Mouse (Mus musculus) stomach, embryonic 14.5 days (tissue): Measurements from ENCODE around the gene Lin7c. TPM values are rescaled to one million over a fixed set of nuclear protein-coding genes. Genes with fewer than 3 reads are reported as not detected.

Experiments used
- ATAC-seq: fragments of 200-750 bp; cut with Nextera tagmentation; 2 replicates; pipeline ENCODE4 v1.8.0; 2017; ENCODE audit warnings: low read depth, moderate TSS enrichment; ENCODE audit not compliant: insufficient number of reproducible peaks, insufficient read depth, low FRiP score
- H3K27ac ChIP-seq: fragments of 300-500 bp; sonication (generic); 2 replicates; pipeline ENCODE4 v1.5.1; 2014; ENCODE audit warnings: mild to moderate bottlenecking, low read length, moderate library complexity, mixed read lengths
- H3K27me3 ChIP-seq: fragments of 300-500 bp; sonication (generic); 2 replicates; pipeline ENCODE4 v1.6.1; 2014; ENCODE audit warnings: low read length, control low read depth, mixed read lengths; ENCODE audit not compliant: control insufficient read depth, insufficient read depth
- H3K36me3 ChIP-seq: fragments of 300-500 bp; sonication (generic); 2 replicates; pipeline ENCODE4 v1.6.1; 2014; ENCODE audit warnings: mild to moderate bottlenecking, control low read depth, low read length, moderate library complexity, mixed read lengths; ENCODE audit not compliant: control insufficient read depth, insufficient read depth
- H3K4me1 ChIP-seq: fragments of 300-500 bp; sonication (generic); 2 replicates; pipeline ENCODE4 v1.6.1; 2014; ENCODE audit warnings: low read length, control low read depth, mixed read lengths; ENCODE audit not compliant: control insufficient read depth, insufficient read depth
- H3K4me2 ChIP-seq: fragments of 300-500 bp; sonication (generic); replicated peaks from 2 replicates; pipeline ENCODE4 v1.6.1; 2014; ENCODE audit warnings: low read depth, low read length, control low read depth
- H3K4me3 ChIP-seq: fragments of 300-500 bp; sonication (generic); 2 replicates; pipeline ENCODE4 v1.5.1; 2014; ENCODE audit warnings: low read depth, low read length, control low read depth
- H3K9ac ChIP-seq: fragments of 300-500 bp; sonication (generic); replicated peaks from 2 replicates; pipeline ENCODE4 v1.6.1; 2014; ENCODE audit warnings: low read depth, mild to moderate bottlenecking, control low read depth, low read length, moderate library complexity, mixed read lengths
- H3K9me3 ChIP-seq: fragments of 300-500 bp; sonication (generic); 2 replicates; pipeline ENCODE4 v1.6.1; 2016; ENCODE audit warnings: low read depth, low read length, control low read depth; ENCODE audit not compliant: control insufficient read depth
- WGBS: fragments of 180-500 bp; shearing (Covaris S2); extraction: QIAGEN DNeasy Blood & Tissue Kit; methylation state at CpG from one replicate; pipeline ENCODE4 v1.1.7; 2014; 5-methylcytosine and 5-hydroxymethylcytosine counted together
- polyA plus RNA-seq: library from polyadenylated mRNA; unstranded; fragments of >200 nt; fragmentation: Nextera tagmentation; extraction: Ambion mirVana; gene quantifications from 2 replicates; pipeline ENCODE4 v1.2.1, GENCODE M21; 2014

Gene Lin7c
- polyA plus RNA-seq, 1 experiment from 2014 or later: 68.8 TPM

DNA sequence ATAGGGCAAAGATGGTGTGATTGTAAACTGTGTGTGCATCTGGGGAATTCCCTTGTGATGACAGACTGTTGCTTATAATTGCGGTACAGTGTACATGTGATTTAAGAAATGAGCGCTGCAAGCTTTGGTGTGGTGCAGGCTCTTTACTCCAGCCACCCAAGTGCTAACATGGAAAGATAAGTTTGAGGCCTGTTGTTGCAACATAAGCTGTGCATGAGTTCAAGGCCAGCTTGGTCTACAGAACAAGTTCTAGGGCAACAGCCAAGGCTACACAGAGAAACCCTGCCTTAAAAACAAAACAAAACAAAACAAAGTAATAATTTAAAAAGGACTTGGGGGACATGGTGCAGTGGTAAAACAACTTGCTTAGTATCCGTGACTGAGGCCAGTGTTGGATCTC, 44.5 kb downstream of the Lin7c start:
- ATAC-seq: no peak
- H3K9ac ChIP-seq: no peak overlapping the region
- no peak overlapping the region for H3K4me2 ChIP-seq
- H3K4me3 ChIP-seq: no peak overlapping the region
- H3K27ac ChIP-seq: no peak overlapping the region
- 88% methylated on average over 3 of the region's 3 CpGs for WGBS
- H3K9me3 ChIP-seq: no peaks in the 10 kb centered on the region
- H3K4me1 ChIP-seq: peaks cover 34% of the 10 kb centered on the region; the same call in 1 of the 2 replicates
- H3K36me3 ChIP-seq: no peaks in the 10 kb centered on the region; the same call in 1 of the 2 replicates
- no peaks in the 10 kb centered on the region for H3K27me3 ChIP-seq

DNA sequence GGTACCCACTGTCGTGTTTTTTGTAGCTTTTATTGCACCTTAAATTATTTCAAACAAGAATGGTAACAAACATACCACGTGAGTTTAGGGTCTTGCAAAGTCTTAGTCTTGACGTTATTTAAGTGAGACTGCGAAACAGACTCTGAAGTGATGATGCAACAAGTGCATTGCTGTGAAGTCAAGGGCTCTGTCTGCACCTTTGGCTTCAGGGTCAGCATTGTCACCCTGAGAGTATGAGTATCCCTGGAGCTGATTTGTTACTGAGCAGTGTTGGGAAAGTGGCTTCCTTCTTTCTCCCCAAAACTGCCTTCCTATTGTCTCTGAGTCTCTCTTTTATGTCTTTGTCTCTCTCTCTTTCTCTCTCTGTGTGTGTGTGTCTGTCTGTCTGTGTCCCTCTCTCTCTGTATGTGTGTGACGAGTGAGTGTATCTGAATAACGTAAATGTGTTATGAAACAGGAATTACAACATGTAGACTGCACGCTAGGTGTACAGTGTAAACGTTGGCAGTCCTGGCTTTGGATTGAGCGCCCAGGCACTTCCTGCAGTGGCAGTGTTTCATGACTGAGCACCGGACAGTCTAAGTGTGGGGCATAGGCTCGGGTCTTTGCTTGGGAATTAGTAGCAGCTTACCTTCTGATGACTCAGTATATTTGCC, 45.2 kb downstream of the Lin7c start:
- 63% methylated on average over 11 of the region's 11 CpGs for WGBS
- Histone ChIP-seq H3K27ac (no peak overlapping the region), H3K9me3 (no peaks in the 10 kb centered on the region), H3K9ac (no peak overlapping the region), H3K27me3 (no peaks in the 10 kb centered on the region), H3K4me2 (no peak overlapping the region), H3K4me1 (peaks cover 34% of the 10 kb centered on the region; the same call in 1 of the 2 replicates), H3K36me3 (no peaks in the 10 kb centered on the region; the same call in 1 of the 2 replicates), H3K4me3 (no peak overlapping the region)
- no peak for ATAC-seq

DNA sequence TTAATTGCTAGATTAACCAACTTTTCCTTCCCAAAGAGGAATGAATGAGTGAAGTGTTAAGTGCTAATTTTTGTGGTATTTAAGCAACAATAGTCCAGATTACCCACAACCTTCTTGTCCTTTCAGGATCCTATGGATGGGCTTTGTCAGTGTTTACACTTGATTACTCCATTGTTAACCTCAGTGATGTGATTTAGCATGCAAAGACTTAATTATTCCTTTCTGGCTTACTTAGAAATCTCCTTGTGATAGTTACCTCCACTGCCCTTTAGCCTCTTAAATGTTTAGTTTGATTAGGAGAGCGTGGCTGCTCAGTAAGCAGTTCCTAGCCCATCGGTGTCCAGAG, 45.7 kb downstream of the Lin7c start:
- no peak overlapping the region for H3K4me3 ChIP-seq
- no peaks in the 10 kb centered on the region; the same call in 1 of the 2 replicates for H3K36me3 ChIP-seq
- peaks cover 34% of the 10 kb centered on the region; the same call in 1 of the 2 replicates for H3K4me1 ChIP-seq
- H3K4me2 ChIP-seq: no peak overlapping the region
- no peak for ATAC-seq
- H3K27ac ChIP-seq: no peak overlapping the region
- no peaks in the 10 kb centered on the region for H3K9me3 ChIP-seq
- 35% methylated on average over 2 of the region's 2 CpGs for WGBS
- H3K9ac ChIP-seq: no peak overlapping the region
- no peaks in the 10 kb centered on the region for H3K27me3 ChIP-seq

DNA sequence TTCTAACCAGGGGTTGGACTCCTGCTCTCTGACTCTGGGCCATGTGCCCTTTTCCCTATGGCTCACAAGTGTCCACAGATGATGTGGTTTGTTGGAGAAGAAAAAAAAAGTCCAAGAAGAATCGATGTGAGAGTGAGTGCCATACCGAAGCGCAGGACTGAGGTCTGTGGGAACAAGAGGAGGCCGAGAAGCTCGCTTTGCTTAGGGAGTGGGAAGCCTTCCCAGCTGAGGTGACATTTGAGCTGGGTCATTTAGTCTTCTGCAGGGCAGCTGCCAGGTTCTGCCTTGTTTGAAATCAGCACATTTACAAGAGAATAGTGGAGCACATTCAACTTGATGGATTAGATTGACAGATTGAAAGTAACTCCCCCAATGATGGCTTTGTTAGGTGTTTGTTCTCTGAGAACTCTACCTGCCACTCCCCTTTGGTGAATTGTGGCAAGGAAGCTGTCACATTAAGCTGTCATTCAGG, 51.4 kb downstream of the Lin7c start:
- peaks cover 17% of the 10 kb centered on the region; the same call in 1 of the 2 replicates for H3K4me1 ChIP-seq
- no peak overlapping the region for H3K4me3 ChIP-seq
- H3K9ac ChIP-seq: no peak overlapping the region
- H3K36me3 ChIP-seq: no peaks in the 10 kb centered on the region
- no peak overlapping the region for H3K4me2 ChIP-seq
- H3K9me3 ChIP-seq: no peaks in the 10 kb centered on the region
- H3K27ac ChIP-seq: no peak overlapping the region
- no peaks in the 10 kb centered on the region for H3K27me3 ChIP-seq
- no peak for ATAC-seq
- 46% methylated on average over 5 of the region's 5 CpGs for WGBS

DNA sequence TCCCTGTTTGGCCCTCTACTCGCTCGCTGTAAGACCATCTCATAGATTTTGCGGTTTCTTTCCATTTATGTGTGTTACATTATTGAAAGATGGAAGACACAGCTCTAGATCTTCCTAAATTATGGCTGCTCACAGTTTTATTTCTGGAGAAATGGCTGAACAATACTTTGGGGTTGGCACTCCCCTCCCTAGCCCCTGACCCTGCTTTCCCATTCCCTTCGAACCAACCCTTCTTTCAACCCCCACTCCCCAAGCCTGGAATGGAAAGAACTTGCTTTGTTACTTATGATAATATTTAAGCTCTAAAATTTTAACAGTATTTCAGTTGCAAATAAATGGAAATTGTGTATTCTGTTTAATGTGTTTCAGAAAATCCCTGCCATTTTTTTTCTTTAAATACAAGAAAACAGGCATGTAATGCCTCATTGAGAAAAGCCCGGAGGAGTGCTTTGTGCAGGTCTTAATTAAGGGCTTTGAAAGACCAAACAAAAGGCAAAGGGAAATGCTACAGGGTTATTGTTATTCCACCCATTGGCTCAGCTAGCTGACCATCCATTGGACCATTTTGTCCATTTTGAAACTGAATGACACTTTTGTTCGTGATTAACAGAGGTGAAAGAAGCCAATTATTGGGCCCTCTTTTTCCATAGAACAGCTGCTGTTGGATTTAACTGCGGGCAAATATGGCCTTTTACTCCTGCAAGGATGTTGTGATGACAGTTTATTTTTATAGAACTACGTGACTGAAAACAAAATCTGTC, 52.3 kb downstream of the Lin7c start:
- no peak for ATAC-seq
- Histone ChIP-seq H3K27me3 (no peaks in the 10 kb centered on the region), H3K4me3 (no peak overlapping the region), H3K27ac (no peak overlapping the region), H3K4me1 (peaks cover 17% of the 10 kb centered on the region; the same call in 1 of the 2 replicates), H3K9me3 (no peaks in the 10 kb centered on the region), H3K9ac (no peak overlapping the region), H3K4me2 (no peak overlapping the region), H3K36me3 (no peaks in the 10 kb centered on the region)
- 79% methylated on average over 8 of the region's 8 CpGs for WGBS

DNA sequence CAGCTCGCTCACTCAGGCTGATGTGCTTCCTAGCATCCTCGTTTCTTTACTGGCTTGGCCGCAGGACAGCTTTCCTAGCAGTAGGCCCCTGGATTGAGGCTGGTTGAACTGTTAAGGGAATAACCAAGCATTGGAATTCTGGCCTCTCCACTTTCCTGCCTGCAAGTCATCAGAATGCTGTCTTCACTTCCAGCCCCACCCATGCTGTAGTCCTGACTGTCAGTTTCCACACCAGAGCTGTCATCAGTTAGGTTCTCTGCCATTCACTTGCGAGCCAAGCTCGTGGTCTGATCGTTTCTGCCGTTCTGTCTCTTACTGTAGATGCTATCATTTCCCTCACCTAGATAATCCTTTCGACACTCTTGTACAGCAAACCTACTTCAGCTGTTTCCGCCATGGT, 54.3 kb downstream of the Lin7c start:
- H3K27me3 ChIP-seq: no peaks in the 10 kb centered on the region
- no peaks in the 10 kb centered on the region for H3K36me3 ChIP-seq
- WGBS: 82% methylated on average over 9 of the region's 9 CpGs

DNA sequence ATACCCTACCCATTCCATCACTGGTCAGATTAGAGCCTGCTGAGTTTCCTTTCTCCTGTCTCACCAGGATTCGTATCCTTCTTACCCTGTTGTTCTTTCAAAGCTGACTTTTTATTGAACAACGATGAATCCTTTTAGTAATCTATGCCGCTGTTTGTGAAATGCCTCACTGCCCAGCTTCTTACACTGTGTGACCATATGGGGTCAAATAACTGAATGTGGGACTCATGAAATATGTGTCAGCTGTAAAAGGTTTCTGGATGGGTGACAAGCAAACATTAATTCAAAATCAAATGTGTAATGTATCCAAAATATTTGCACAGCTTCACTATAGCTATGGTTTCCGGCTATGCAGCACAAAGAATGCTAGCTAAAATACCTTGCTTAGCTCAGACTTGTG, 54.9 kb downstream of the Lin7c start:
- Histone ChIP-seq H3K9me3 (no peaks in the 10 kb centered on the region), H3K9ac (no peak overlapping the region), H3K4me3 (no peak overlapping the region), H3K27ac (no peak overlapping the region), H3K36me3 (no peaks in the 10 kb centered on the region), H3K27me3 (no peaks in the 10 kb centered on the region), H3K4me2 (no peak overlapping the region), H3K4me1 (peaks cover 14% of the 10 kb centered on the region; the same call in 1 of the 2 replicates)
- WGBS: 85% methylated on average over 4 of the region's 4 CpGs
- no peak for ATAC-seq

More for the DNA sequence above, 54.3 kb downstream of the Lin7c start:
- Histone ChIP-seq H3K9me3 (no peaks in the 10 kb centered on the region), H3K9ac (no peak overlapping the region), H3K4me2 (no peak overlapping the region), H3K4me3 (no peak overlapping the region), H3K4me1 (peaks cover 14% of the 10 kb centered on the region; the same call in 1 of the 2 replicates), H3K27ac (no peak overlapping the region)
- ATAC-seq: no peak

DNA sequence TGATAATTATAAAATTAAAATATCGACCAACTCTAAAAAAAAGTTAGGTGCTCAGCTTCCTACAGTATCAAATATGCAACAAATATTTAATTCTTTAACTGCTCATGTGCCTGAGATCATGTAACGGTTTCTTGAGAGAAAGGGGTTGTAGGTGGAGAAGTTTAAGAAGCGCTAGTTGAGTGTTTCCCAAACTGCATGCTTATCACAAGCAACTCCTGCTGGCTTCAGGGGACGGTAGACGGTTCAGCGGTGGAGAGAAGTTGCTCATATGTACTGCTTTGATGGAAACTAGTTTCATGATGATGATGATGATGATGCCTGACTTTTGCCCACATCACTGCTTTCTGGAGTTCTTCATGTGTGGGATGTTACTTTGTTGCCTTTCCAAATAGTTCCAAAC, 55.8 kb downstream of the Lin7c start:
- Histone ChIP-seq H3K27me3 (no peaks in the 10 kb centered on the region), H3K9me3 (no peaks in the 10 kb centered on the region), H3K9ac (no peak overlapping the region), H3K4me1 (peaks cover 17% of the 10 kb centered on the region; the same call in 1 of the 2 replicates), H3K4me2 (no peak overlapping the region), H3K4me3 (no peak overlapping the region), H3K27ac (no peak overlapping the region), H3K36me3 (no peaks in the 10 kb centered on the region)
- 92% methylated on average over 6 of the region's 6 CpGs for WGBS
- ATAC-seq: no peak
